Mouse (Mus musculus): Measurements from ENCODE around the gene Sprr2k.

DNA sequence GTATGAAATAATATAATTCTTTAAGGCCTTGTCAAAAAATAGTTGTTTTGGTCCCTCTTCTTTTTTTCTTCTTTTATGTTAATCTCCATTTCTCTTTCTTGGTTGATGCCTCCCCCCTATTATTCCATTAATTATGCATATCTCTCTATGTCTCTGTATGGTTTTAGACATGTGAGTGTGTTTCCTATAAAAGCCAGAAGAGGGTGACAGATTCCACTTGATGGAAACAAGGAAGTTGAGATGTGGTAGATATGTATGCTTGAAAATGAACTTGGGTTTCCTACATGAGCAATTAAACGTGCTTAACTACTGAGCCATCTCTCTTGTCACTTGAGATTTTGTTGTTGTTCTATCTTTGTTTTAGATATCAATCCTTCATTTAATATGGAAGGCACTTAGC, 38.1 kb upstream of the Sprr2k start:
- TF ChIP-seq ZC3H11A (IDR thresholded peaks at IDR 0.05; ENCODE audit: borderline replicate concordance, low read depth, low read length), result no peak
- no peak for TF ChIP-seq ZNF384 (IDR thresholded peaks at IDR 0.05; ENCODE audit: low read depth, low read length)
- no peak for TF ChIP-seq MAFK (IDR thresholded peaks at IDR 0.05; ENCODE audit: insufficient read depth, low read depth, low read length)
